Mouse (Mus musculus) c-Kit-positive CD71-negative TER-119-negative erythroid progenitor cells, embryonic 14.5 days (primary cell): ENCODE measurements around the gene Ppm1a.

ENCODE experiments used
- DNase-seq: peaks from one replicate; pipeline ENCODE4 v3.0.0-alpha.2; 2013; ENCODE audit warnings: low read depth

Ppm1a gene

DNA sequence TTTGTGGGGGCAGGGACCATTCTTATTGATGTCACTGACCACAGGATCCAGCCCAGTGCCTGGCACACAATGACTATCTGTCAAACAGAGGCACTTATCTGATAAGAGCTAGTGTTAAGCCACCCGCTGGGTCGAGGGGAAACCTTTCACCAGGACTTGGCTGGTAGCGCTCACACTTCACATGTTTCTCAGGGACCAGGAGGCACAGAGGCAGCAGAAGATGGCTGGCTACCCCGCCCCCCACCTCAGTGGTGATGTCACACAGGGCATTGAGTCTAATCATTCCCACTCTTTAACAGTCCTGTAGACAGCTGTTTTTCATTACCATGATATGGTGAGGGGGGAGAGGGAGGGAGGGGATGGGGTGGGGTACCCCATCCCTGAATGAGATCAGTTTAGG lies at the start of gene Ppm1a:
Gene Ppm1a, plus strand, starts transcription at position 370 of the 400 bp plus-strand sequence.
- DNase-seq: no peak

DNA sequence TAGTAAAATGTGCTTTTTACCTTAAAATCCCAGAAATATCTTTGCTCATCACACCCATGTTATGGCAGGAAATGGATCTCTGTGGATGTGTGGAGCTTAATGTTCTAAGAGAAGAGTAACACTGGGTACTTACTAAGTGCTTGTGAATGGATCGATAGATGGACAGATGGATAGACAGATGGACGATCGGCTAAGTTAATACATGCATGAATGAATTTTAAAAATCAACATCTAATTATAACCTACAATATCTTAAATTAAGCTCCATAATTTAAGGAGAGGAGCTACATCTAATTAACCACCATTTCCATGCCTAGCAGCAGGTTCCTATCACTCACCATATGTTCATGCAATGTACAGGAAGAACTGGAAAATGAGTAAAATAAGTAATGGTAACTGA lies 47.3 kb upstream of the Ppm1a start:
- DNase-seq: no peak

- no peak for DNase-seq
Measured at GRCm38 (mm10) chr12:72714896-72715295, 42.4 kb upstream of the Ppm1a start.

DNA sequence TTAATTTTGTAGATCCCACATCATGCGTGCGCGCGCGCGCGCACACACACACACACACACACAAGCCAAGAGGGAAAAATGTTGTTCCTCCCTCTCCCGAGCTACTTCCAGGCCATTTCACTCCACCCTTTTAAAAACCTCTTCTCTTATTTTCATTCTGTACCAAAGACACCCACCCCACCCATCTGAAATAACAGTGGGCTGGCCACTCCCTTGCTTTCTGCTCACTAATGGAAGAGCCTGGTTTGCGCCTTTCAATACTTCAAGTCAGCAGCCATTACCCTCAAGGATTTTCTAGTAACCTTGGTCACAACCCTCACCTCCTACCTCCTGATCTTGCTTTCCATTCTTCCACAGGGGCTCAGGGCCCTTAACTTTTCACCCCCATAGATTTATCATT lies 41.4 kb upstream of the Ppm1a start:
- no peak for DNase-seq

DNA sequence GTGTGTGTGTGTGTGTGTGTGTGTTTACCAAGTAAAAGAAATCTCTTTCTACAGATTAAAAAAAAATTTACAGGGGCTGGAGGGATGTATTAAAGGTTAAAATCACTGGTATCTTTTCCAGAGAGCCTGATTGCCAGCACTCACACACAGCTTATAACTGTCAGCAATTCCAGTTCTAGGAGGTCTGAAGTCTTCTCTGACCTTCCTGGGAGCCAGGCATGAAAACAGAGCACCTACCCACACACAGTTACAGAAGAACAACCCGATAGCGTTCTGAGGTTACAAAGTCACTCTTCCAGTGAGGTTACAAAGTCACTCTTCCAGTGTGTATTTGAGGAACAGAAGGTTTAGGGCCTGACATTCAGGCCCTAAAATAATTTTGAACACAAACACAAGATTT lies 38.2 kb upstream of the Ppm1a start:
- DNase-seq: no peak

- no peak for DNase-seq
Measured at GRCm38 (mm10) chr12:72719452-72720087, 37.7 kb upstream of the Ppm1a start.

DNA sequence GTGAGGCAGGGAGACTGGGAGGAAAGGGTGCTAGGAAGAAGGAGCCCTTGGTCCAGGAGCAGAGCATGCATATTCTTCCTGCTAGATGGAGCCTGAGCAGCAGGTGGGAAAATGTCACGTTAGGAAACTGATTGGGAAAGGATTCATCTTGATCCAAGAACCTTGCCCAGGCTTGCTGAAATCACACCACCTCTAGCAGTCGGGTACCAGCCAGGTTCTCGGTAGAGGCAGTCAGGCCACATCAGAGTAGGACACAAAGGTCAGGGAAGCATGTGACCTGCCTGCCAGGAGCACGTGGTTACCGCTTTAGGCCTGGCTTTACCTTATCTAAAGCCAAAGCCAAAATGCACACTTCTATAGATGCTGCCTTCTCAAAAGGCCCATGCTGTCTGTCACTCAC lies 35.5 kb upstream of the Ppm1a start:
- no peak for DNase-seq

GRCm38 (mm10) chr12:72723965-72724364 lies 33.3 kb upstream of the Ppm1a start:
- DNase-seq: no peak

- DNase-seq: no peak
Measured at GRCm38 (mm10) chr12:72727021-72727420, 30.2 kb upstream of the Ppm1a start.

DNA sequence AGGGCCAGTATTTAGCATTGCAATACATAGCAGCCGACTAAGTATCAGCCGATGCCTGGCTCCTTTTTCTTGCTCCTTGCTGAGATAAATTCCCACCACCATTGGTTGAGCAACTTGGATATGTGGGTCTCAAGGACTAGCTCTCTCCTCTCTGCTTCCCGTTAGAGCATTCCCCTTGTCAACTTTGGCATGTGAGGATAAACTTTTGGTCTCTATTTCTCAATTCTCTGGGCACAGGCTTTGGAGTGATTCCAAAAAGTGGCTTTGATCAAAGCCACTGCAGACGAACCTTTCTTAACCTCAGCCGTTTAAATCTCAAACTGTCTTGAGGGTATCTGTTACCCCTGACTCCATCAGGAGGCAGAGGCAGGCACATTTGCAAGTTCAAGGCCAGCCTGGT lies 29.6 kb upstream of the Ppm1a start:
- no peak for DNase-seq

DNA sequence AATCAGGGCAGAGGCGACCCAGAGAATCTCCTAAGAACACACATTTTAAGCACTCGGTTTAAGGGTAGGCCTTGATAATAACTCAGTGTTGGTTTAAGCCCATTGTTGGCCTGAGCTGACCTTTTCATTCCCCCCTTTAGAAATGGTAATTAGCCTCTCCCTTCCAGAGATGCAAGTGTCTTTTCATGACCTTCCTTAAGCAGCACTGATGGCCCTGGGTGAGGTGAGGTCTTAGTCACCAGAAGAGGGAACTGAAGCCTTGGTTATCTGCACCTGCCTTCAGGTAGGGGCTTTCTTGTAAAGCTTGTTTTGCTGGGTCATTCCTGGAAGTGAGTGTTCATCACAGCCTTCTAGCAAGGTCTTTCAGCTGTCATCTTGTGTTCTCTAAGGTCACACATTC lies 23.1 kb upstream of the Ppm1a start:
- DNase-seq: no peak

DNA sequence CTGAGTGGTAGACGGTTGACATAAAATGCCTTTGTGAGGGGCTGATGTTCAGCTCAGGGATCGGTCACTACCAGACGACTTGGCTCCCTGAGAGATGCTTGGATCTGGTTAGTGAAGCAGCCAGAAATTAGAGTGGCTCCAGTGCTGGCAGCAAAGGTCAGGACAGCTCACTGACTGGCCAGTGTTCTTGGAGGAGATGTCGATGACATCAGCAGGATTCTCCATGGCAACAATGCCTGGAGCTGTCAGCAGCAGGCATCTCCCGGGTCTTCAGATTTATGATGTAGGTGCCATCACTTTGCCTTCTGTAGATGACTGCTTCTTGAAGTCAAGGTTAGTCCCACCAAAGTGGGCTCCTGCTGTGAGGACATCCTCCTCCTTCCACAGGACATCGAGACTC lies 16.1 kb upstream of the Ppm1a start:
- no peak for DNase-seq

DNA sequence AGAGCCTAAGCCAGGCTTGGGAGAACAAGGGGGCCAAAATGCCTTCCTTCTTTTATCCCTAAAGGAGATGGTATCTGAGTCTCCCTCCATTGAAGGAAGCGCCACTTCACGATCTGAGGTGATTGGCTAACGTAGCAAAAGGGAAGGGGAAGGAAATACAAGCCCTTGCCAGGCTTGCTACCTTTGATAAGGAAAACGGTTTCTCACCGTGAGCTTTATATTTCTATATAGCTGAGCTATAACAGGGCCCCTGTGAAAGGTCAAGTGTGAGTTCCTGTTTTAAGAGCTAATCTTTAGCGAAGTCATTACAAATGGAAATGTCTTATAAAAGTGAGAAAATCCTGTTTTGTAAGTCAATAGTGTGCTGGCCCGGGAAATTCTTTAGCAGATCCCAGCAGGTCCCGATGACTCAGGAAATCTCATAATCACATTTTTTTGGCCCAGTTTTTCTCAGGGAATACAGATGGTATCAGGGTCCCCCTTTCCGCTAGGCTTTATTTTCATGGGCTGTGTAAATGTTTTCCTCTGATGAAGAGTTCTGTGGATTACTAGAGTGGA lies 12.4 kb upstream of the Ppm1a start:
- DNase-seq: no peak

GRCm38 (mm10) chr12:72745486-72745885 lies 11.8 kb upstream of the Ppm1a start:
- DNase-seq: no peak

DNA sequence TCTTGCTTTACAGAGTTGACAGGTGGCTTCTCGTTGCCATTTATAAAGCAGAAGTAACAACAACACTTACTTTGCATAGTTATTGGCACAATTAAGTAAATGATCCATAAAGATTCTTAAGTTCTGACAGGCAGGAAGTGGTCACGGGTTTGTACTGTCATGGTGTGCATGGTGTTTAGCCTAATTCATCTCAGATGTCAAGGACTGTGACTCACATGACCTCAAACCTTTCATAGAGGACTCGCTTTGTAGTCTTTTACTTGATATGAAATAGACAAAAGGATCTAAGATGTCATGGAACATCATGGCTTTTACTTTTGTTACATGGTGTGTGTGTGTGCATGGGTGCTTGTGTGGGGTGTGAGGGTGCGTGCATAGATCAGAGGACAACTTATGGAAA lies 8.9 kb upstream of the Ppm1a start:
- DNase-seq: no peak

DNA sequence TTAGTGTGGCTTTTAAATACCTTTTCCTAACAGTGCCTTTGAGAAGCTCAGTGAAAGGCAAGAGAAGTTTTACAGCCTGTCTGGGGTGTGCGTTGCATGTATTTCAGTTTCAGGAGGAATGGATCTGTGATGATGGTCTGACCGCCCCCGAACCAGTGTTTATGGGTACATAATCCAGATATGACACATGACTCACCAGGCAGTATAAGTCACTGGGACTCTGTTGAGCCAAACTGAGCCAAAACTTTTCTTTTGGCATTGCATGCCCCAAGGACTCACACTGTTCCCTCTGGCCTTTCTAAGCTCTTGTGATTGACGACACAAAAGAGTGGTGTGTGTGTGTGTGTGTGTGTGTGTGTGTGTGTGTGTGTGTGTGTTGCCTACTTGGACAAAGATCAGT lies 8.4 kb upstream of the Ppm1a start:
- no peak for DNase-seq

- DNase-seq: no peak
Measured at GRCm38 (mm10) chr12:72749500-72749899, 7.8 kb upstream of the Ppm1a start.

GRCm38 (mm10) chr12:72750016-72750415 lies 7.2 kb upstream of the Ppm1a start:
- DNase-seq: no peak

GRCm38 (mm10) chr12:72750606-72751005 lies 6.6 kb upstream of the Ppm1a start:
- DNase-seq: no peak

DNA sequence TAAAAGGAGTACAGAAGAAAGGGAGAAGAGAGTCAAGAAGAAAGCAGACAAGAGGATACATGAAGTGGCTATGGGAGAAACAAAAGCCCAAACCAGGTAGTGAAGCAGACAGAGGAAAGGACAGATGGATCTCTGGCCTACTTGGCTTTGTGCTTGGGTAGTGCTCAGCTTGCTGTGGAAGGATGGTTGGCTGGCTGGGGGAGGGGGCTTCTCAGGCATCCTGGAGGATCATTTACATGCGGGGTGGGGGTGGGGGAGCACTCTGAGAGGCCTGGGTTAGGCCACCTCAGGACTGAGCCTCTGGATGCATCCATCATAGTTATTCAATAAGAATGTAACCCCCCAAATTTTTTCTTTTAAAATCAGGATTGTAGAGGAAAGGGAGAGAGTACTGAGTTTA lies 341 bp downstream of the Ppm1a start:
- no peak for DNase-seq

DNA sequence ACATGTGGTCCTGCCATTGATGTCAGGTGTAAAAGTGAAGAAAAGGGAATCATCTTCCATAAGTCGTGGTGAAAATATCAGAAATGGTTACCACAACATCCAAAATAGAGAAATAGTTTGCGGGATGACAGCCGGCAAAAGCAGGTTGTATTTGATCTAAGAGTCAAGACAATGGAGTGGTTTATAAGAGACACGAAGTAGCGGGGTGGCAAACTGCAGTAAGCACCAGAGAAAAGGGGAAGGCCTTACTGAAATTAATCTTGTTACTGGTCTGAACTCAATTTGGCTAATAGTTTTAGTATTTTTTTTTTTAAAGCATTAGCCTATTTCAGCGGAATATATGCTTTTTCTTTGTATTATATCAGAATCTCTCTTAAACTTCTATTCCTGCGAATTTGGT lies 2.7 kb downstream of the Ppm1a start:
- DNase-seq: no peak

DNA sequence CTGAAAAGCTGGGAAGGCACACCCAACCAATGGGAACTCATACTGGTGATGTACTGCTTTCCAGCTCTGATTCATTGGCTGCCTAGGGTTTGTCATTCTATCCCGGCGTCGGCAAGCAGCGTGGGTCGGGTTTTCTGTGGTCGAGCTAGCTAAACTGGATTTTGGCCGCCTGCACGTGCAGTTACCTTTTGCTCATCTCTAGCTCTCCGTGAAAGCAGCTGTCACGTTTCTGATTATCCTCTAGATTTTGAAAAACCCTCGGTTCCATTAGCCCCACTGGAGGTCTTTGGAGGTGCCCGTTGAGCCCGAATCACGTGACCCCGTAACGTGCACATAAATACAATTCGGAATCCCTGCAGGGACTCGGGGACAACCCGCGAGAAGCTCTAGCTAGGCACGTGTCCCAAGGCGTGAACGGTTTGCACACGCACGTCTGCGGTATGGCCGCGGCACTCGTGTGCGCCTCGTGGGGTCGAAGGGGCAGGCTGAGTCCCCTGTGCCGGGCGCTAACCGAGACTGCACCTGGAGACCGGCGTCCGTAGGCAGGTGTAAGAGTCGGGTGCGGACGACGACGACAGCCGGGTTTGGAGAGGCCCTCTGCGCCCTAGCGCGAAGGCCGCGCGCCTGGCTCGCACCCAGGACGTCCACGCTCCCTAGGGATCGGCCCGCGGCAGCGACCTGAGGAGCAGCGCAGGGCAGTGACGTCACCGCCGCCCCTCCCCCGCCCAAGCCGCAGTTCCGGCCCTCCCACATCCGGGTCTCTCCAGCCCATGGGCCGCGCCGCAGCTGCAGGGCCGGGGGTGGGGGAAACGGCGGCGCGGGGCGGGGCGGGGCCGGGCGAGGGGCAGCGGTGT lies 3.3 kb downstream of the Ppm1a start:
- DNase-seq: peak; percentile 80

DNA sequence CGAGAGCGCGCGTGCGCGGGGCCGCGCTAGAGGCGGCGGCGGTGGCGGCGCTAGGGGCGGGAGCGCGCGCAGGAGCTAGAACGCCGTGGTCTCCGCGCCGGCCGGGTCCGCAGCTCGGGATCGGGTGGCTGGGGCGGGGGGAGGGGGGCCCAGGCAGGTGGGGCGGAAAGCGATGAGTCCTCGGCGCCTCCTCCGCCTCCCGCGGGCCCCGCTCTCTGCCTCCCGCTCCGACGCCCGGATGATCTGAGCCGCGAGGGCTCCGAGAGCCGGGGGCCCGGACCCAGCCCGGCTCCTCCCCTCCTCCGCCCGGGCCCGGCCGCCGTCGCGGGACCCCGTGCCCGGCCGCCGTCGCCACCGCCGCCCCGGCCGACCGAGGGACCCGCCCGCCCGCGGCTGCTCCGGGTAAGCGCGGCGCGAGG lies 4.0 kb downstream of the Ppm1a start:
- DNase-seq: no peak
